Mouse (Mus musculus) liver, embryonic 12.5 days (tissue): ENCODE data around the gene Stk38. TPM values are rescaled to one million over a fixed set of nuclear protein-coding genes. Genes with fewer than 3 reads are reported as not detected.

Experiments
- ATAC-seq: fragments of 200-750 bp; cut with Nextera tagmentation; 2 replicates; pipeline ENCODE4 v1.8.0; 2017; ENCODE audit warnings: moderate number of reproducible peaks, mild to moderate bottlenecking, moderate library complexity
- H3K27ac ChIP-seq: fragments of 300-500 bp; sonication (generic); 2 replicates; pipeline ENCODE4 v1.5.1; 2016; ENCODE audit warnings: mild to moderate bottlenecking
- H3K27me3 ChIP-seq: fragments of 300-500 bp; sonication (generic); replicated peaks from 2 replicates; pipeline ENCODE4 v1.6.1; 2016; ENCODE audit warnings: mild to moderate bottlenecking, moderate library complexity
- H3K36me3 ChIP-seq: fragments of 300-500 bp; sonication (generic); 2 replicates; pipeline ENCODE4 v1.6.1; 2016; ENCODE audit warnings: mild to moderate bottlenecking, moderate library complexity
- H3K4me1 ChIP-seq: fragments of 300-500 bp; sonication (generic); 2 replicates; pipeline ENCODE4 v1.6.1; 2016
- H3K4me2 ChIP-seq: fragments of 300-500 bp; sonication (generic); 2 replicates; pipeline ENCODE4 v1.6.1; 2016; ENCODE audit warnings: mild to moderate bottlenecking, moderate library complexity
- H3K4me3 ChIP-seq: fragments of 300-500 bp; sonication (generic); 2 replicates; pipeline ENCODE4 v1.5.1; 2016; ENCODE audit warnings: mild to moderate bottlenecking, moderate library complexity
- H3K9ac ChIP-seq: fragments of 300-500 bp; sonication (generic); 2 replicates; pipeline ENCODE4 v1.6.1; 2016; ENCODE audit warnings: mild to moderate bottlenecking, moderate library complexity
- H3K9me3 ChIP-seq: fragments of 300-500 bp; sonication (generic); replicated peaks from 2 replicates; pipeline ENCODE4 v1.6.1; 2016; ENCODE audit warnings: mild to moderate bottlenecking, moderate library complexity
- WGBS: fragments of 180-500 bp; shearing (Covaris S2); methylation state at CpG from one replicate; pipeline ENCODE4 v1.1.7; 2016; ENCODE audit not compliant: insufficient replicate concordance; 5-methylcytosine and 5-hydroxymethylcytosine counted together
- polyA plus RNA-seq: library from polyadenylated mRNA; unstranded; fragments of >200 nt; fragmentation: Nextera tagmentation; extraction: Ambion mirVana; gene quantifications from 2 replicates; pipeline ENCODE4 v1.2.1, GENCODE M21; 2016

Gene Stk38
- polyA plus RNA-seq = 56.7 and 58.2 TPM in 2 replicates

GRCm38 (mm10) chr17:29007641-29008325, at the start of gene Stk38:
Gene Stk38 (minus strand): TSS chr17:29007995.
- no peaks in the 10 kb centered on the region for H3K9me3 ChIP-seq
- under 1% methylated on average over 65 of the region's 65 CpGs for WGBS
- ATAC-seq = peak; percentile 93
- H3K36me3 ChIP-seq = 0 out of 2 replicates have a peak, but pooled peaks cover 10% of the 10 kb centered on the region
- peaks cover 45% of the 10 kb centered on the region for H3K4me1 ChIP-seq
- H3K9ac ChIP-seq = peak within 1 kb of the TSS; percentile 94
- peak within 1 kb of the TSS; percentile 88 for H3K4me3 ChIP-seq
- peak within 1 kb of the TSS; percentile 88 for H3K27ac ChIP-seq
- no peaks in the 10 kb centered on the region for H3K27me3 ChIP-seq
- H3K4me2 ChIP-seq = peak within 1 kb of the TSS; percentile 90

- no peak overlapping the region for H3K4me2 ChIP-seq
- ATAC-seq = no peak
- peaks cover 27% of the 10 kb centered on the region for H3K4me1 ChIP-seq
- H3K36me3 ChIP-seq = no peaks in the 10 kb centered on the region
- H3K9ac ChIP-seq = no peak overlapping the region
- no peak overlapping the region for H3K27ac ChIP-seq
- 66% methylated on average over 11 of the region's 11 CpGs for WGBS
- no peak overlapping the region for H3K4me3 ChIP-seq
- no peaks in the 10 kb centered on the region for H3K9me3 ChIP-seq
- H3K27me3 ChIP-seq = no peaks in the 10 kb centered on the region; the same call in 1 of the 2 replicates
Observed at GRCm38 (mm10) chr17:29057361-29057890, 49.6 kb upstream of the Stk38 start.

GRCm38 (mm10) chr17:29056699-29057151, 48.9 kb upstream of the Stk38 start:
- Histone ChIP-seq H3K27ac (no peak overlapping the region), H3K9me3 (no peaks in the 10 kb centered on the region), H3K4me3 (no peak overlapping the region), H3K27me3 (no peaks in the 10 kb centered on the region; the same call in 1 of the 2 replicates), H3K9ac (no peak overlapping the region), H3K4me2 (no peak overlapping the region), H3K4me1 (peaks cover 27% of the 10 kb centered on the region), H3K36me3 (no peaks in the 10 kb centered on the region)
- WGBS = 17% methylated on average over 8 of the region's 8 CpGs
- no peak for ATAC-seq

GRCm38 (mm10) chr17:29056207-29056606, 48.4 kb upstream of the Stk38 start:
- H3K36me3 ChIP-seq = no peaks in the 10 kb centered on the region
- H3K4me1 ChIP-seq = peaks cover 27% of the 10 kb centered on the region
- H3K4me3 ChIP-seq = no peak overlapping the region
- H3K4me2 ChIP-seq = no peak overlapping the region
- H3K9me3 ChIP-seq = no peaks in the 10 kb centered on the region
- H3K27ac ChIP-seq = no peak overlapping the region
- H3K9ac ChIP-seq = no peak overlapping the region
- ATAC-seq = no peak
- no peaks in the 10 kb centered on the region; the same call in 1 of the 2 replicates for H3K27me3 ChIP-seq
- WGBS = 30% methylated on average over 7 of the region's 7 CpGs

- 63% methylated on average over 5 of the region's 5 CpGs for WGBS
- ATAC-seq = no peak
- H3K4me2 ChIP-seq = no peak overlapping the region
Observed at GRCm38 (mm10) chr17:29055586-29055985, 47.8 kb upstream of the Stk38 start.

GRCm38 (mm10) chr17:29054429-29054828, 46.6 kb upstream of the Stk38 start:
- H3K9me3 ChIP-seq = no peaks in the 10 kb centered on the region
- no peaks in the 10 kb centered on the region; the same call in 1 of the 2 replicates for H3K27me3 ChIP-seq
- no peak for ATAC-seq
- no peak overlapping the region for H3K4me2 ChIP-seq
- no peak overlapping the region for H3K9ac ChIP-seq
- H3K4me1 ChIP-seq = peaks cover 38% of the 10 kb centered on the region
- no peaks in the 10 kb centered on the region for H3K36me3 ChIP-seq
- no peak overlapping the region for H3K4me3 ChIP-seq
- no peak overlapping the region for H3K27ac ChIP-seq
- 68% methylated on average over 6 of the region's 6 CpGs for WGBS

More at GRCm38 (mm10) chr17:29055586-29055985, 47.8 kb upstream of the Stk38 start:
- Histone ChIP-seq H3K27me3 (no peaks in the 10 kb centered on the region; the same call in 1 of the 2 replicates), H3K27ac (no peak overlapping the region), H3K36me3 (no peaks in the 10 kb centered on the region), H3K9me3 (no peaks in the 10 kb centered on the region), H3K4me1 (peaks cover 27% of the 10 kb centered on the region), H3K4me3 (no peak overlapping the region), H3K9ac (no peak overlapping the region)

GRCm38 (mm10) chr17:29053841-29054240, 46.0 kb upstream of the Stk38 start:
- H3K27me3 ChIP-seq = no peaks in the 10 kb centered on the region; the same call in 1 of the 2 replicates
- no peak overlapping the region for H3K9ac ChIP-seq
- H3K4me2 ChIP-seq = no peak overlapping the region
- no peaks in the 10 kb centered on the region for H3K9me3 ChIP-seq
- no peak for ATAC-seq
- H3K4me3 ChIP-seq = no peak overlapping the region
- H3K4me1 ChIP-seq = peaks cover 40% of the 10 kb centered on the region
- 68% methylated on average over 7 of the region's 7 CpGs for WGBS
- no peaks in the 10 kb centered on the region for H3K36me3 ChIP-seq
- no peak overlapping the region for H3K27ac ChIP-seq

- Histone ChIP-seq H3K4me3 (no peak overlapping the region), H3K36me3 (peaks cover 1% of the 10 kb centered on the region), H3K27ac (no peak overlapping the region), H3K9me3 (no peaks in the 10 kb centered on the region), H3K9ac (no peak overlapping the region), H3K4me2 (no peak overlapping the region), H3K27me3 (no peaks in the 10 kb centered on the region; the same call in 1 of the 2 replicates), H3K4me1 (peaks cover 33% of the 10 kb centered on the region)
- no peak for ATAC-seq
- 78% methylated on average over 6 of the region's 6 CpGs for WGBS
Observed at GRCm38 (mm10) chr17:29053067-29053466, 45.3 kb upstream of the Stk38 start.

GRCm38 (mm10) chr17:29050791-29051190, 43.0 kb upstream of the Stk38 start:
- Histone ChIP-seq H3K27me3 (no peaks in the 10 kb centered on the region; the same call in 1 of the 2 replicates), H3K27ac (peak overlapping the region; percentile 38; the same call in 1 of the 2 replicates), H3K36me3 (peaks cover 23% of the 10 kb centered on the region), H3K9me3 (no peaks in the 10 kb centered on the region), H3K4me3 (no peak overlapping the region), H3K4me1 (peaks cover 24% of the 10 kb centered on the region), H3K9ac (no peak overlapping the region), H3K4me2 (0 out of 2 replicates have a peak overlapping the region, but pooled peaks have one; percentile 21)
- ATAC-seq = no peak
- 64% methylated on average over 14 of the region's 14 CpGs for WGBS

- Histone ChIP-seq H3K27me3 (no peaks in the 10 kb centered on the region; the same call in 1 of the 2 replicates), H3K4me2 (0 out of 2 replicates have a peak overlapping the region, but pooled peaks have one; percentile 1), H3K27ac (no peak overlapping the region), H3K9me3 (no peaks in the 10 kb centered on the region), H3K36me3 (peaks cover 31% of the 10 kb centered on the region), H3K9ac (no peak overlapping the region), H3K4me1 (peaks cover 24% of the 10 kb centered on the region), H3K4me3 (no peak overlapping the region)
- ATAC-seq = peak; percentile 31
- 47% methylated on average over 7 of the region's 7 CpGs for whole genome bisulfite sequencing
Observed at GRCm38 (mm10) chr17:29049923-29050322, 42.1 kb upstream of the Stk38 start.

GRCm38 (mm10) chr17:29049508-29049889, 41.7 kb upstream of the Stk38 start:
- Histone ChIP-seq H3K9ac (no peak overlapping the region), H3K27me3 (no peaks in the 10 kb centered on the region; the same call in 1 of the 2 replicates), H3K4me3 (no peak overlapping the region), H3K4me2 (0 out of 2 replicates have a peak overlapping the region, but pooled peaks have one; percentile 1), H3K27ac (no peak overlapping the region), H3K4me1 (peaks cover 22% of the 10 kb centered on the region), H3K9me3 (no peaks in the 10 kb centered on the region), H3K36me3 (peaks cover 36% of the 10 kb centered on the region)
- WGBS = 60% methylated on average over 5 of the region's 5 CpGs
- ATAC-seq = 0 out of 2 replicates have a peak, but pooled peaks have one; percentile 15
